Mouse (Mus musculus) heart, adult 2 months (tissue): ENCODE measurements around the gene Dcaf6. TPM values are rescaled to one million over a fixed set of nuclear protein-coding genes. Genes with fewer than 3 reads are reported as not detected.
A peak's percentile ranks its signal among the peaks of the same experiment; 100 is the strongest.

Experiments
- DNase-seq, 2 experiments: peaks; one replicate each; pipeline ENCODE4 v3.0.0; 2021
- H3K27ac ChIP-seq: fragments of 200-600 bp; 2 replicates; pipeline ENCODE4 v1.8.1; 2022
- H3K27me3 ChIP-seq: fragments of 200-500 bp; 2 replicates; pipeline ENCODE4 v1.6.1; 2012; ENCODE audit warnings: mild to moderate bottlenecking, low read length, inconsistent platforms, mixed read lengths; ENCODE audit not compliant: control insufficient read depth, insufficient read depth
- H3K36me3 ChIP-seq: fragments of 200-500 bp; 2 replicates; pipeline ENCODE4 v1.6.1; 2012; ENCODE audit warnings: low read length, inconsistent platforms; ENCODE audit not compliant: control insufficient read depth, insufficient read depth
- H3K4me1 ChIP-seq: fragments of 200-500 bp; 2 replicates; pipeline ENCODE4 v1.6.1; 2011; ENCODE audit warnings: low read length; ENCODE audit not compliant: control insufficient read depth, insufficient read depth
- H3K4me3 ChIP-seq: fragments of 200-600 bp; 2 replicates; pipeline ENCODE4 v1.8.1; 2022
- H3K79me2 ChIP-seq: fragments of 200-500 bp; replicated peaks from 2 replicates; pipeline ENCODE4 v1.6.1; 2012; ENCODE audit warnings: mild to moderate bottlenecking, inconsistent platforms, low read length, moderate library complexity, mixed read lengths; ENCODE audit not compliant: control insufficient read depth, insufficient read depth
- H3K9ac ChIP-seq: fragments of 200-500 bp; 2 replicates; pipeline ENCODE4 v1.6.1; 2012; ENCODE audit warnings: low read depth, mild to moderate bottlenecking, control low read depth, inconsistent platforms, low read length, mixed read lengths
- CTCF ChIP-seq: fragments of 200-600 bp; IDR thresholded peaks from 2 replicates; pipeline ENCODE4 v1.8.1; 2022; ENCODE audit warnings: antibody characterized with exemption, mild to moderate bottlenecking, moderate library complexity
- EP300 ChIP-seq: fragments of 200-500 bp; IDR thresholded peaks from 2 replicates; pipeline ENCODE4 v1.6.1; 2011; ENCODE audit warnings: low read depth, low read length, control low read depth; ENCODE audit not compliant: insufficient read depth
- POLR2A ChIP-seq: fragments of 200-500 bp; IDR thresholded peaks from 2 replicates; pipeline ENCODE4 v1.6.1; 2011; ENCODE audit warnings: mild to moderate bottlenecking, low read depth, low read length, control low read depth; ENCODE audit not compliant: insufficient read depth
- WGBS: fragments of 180-500 bp; shearing (Covaris S2); methylation state at CpG from one replicate; pipeline ENCODE4 v1.1.7; 2018; 5-methylcytosine and 5-hydroxymethylcytosine counted together
- intact Hi-C: fragments of 180-260 bp; cut with DNase I; formaldehyde crosslinking; loops from one replicate; pipeline ENCODE4 v1.15.1; 2025
- long read RNA-seq: library from polyadenylated mRNA; stranded (forward); transcript quantifications from one replicate; pipeline ENCODE4 v2.0.0, GENCODE M21; 2021
- polyA plus RNA-seq: library from polyadenylated mRNA; depleted of rRNA; stranded (reverse); fragments of >200 nt; gene quantifications from 2 replicates; pipeline ENCODE4 v1.2.3, GENCODE M21; 2012; rRNA removed
- total RNA-seq, 2 experiments: library from RNA; stranded (reverse); gene quantifications; 2 replicates each; pipeline ENCODE4 v1.2.3; 2021

The Dcaf6 gene
- 100 to 1,000 TPM in 1 of 2 experiments, 10 to 100 TPM in 1; 93.6 to 112 TPM for total RNA-seq
- 43.3 and 69.8 TPM in 2 replicates for polyA plus RNA-seq
- long read RNA-seq, full-length matches to known transcripts, result 5 of 41 reads
- long read RNA-seq, partial matches to known transcripts, result 3 of 41 reads
- long read RNA-seq, other reads (novel, unspliced or antisense), result 33 of 41 reads

DNA sequence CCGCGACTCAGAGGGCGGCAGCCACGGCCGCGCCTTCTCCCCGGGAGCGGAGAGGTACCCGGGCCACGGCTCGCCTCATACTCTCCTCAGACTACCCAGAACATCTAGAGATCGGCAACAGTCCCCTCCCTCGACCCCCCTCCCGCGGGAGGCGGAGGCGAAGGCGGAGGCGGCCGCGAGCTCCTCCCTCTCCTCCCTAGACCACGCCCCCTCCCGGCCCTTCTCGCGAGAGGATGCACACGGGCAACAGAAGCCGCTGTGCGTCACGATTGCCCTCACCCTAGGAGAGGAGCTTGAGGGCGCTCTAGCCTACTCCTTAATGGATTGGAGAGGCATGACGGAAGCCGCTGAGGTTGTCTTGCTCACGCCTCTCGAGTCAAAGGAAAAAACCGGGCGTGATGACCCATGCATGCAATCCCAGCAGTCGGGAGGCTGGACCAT lies at the start of gene Dcaf6, which contains the start of gene Mpc2:
Gene Dcaf6, minus strand, starts transcription at position 116 of the 441 bp plus-strand sequence.
Gene Mpc2, plus strand, starts transcription at position 278 of the 441 bp plus-strand sequence.
- H3K4me1 ChIP-seq, result peaks cover 2% of the 10 kb centered on the region; the same call in 1 of the 2 replicates
- peak within 1 kb of the TSS; percentile 88 for H3K9ac ChIP-seq
- H3K4me3 ChIP-seq, result peak within 1 kb of the TSS; percentile 65
- TF ChIP-seq POLR2A (peak; percentile 90), EP300 (no peak), CTCF (peak; percentile 20; the same call in 1 of the 2 replicates)
- peak within 1 kb of the TSS; percentile 97 for H3K27ac ChIP-seq
- H3K79me2 ChIP-seq, result peaks cover 2% of the 10 kb centered on the region
- peak; percentile 99 to 100 for DNase-seq
- H3K27me3 ChIP-seq, result no peaks in the 10 kb centered on the region
- intact Hi-C loops, result loop anchor here (2.0 to 10.0 kb wide), 4 partner anchors 182 to 914 kb away; partner anchors contain the start of genes Pou2f1, Tada1 and Tiprl
- H3K36me3 ChIP-seq, result no peaks in the 10 kb centered on the region
- WGBS, result under 1% methylated on average over 34 of the region's 37 CpGs

DNA sequence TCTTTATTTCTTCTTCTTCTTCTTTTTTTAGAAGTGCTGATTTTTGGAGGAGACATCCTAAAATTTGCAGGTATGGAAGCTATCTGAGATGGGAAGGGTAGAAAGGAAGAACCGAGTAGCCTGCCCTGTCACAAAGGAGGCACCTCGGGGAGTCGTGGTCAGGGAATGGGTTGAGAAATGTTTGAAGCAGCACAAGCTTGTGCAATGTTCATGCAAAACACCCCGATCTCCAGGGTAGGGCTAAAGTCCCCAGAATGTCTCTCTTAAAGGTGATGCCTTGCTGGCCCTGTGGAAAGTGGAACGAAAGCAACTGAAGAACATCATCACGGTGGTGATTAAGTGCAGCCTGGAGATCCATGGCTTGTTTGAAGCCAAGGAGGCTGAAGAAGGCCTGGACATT lies 46.0 kb upstream of the Dcaf6 start:
- H3K9ac ChIP-seq, result no peak overlapping the region
- H3K27me3 ChIP-seq, result no peaks in the 10 kb centered on the region
- no peaks in the 10 kb centered on the region for H3K36me3 ChIP-seq
- DNase-seq, result no peak
- no peak overlapping the region for H3K4me3 ChIP-seq
- TF ChIP-seq POLR2A, result no peak
- no peak for TF ChIP-seq EP300
- no peak for TF ChIP-seq CTCF
- H3K27ac ChIP-seq, result no peak overlapping the region
- H3K79me2 ChIP-seq, result no peaks in the 10 kb centered on the region
- WGBS, result 86% methylated on average over 6 of the region's 6 CpGs
- H3K4me1 ChIP-seq, result peaks cover 4% of the 10 kb centered on the region
- intact Hi-C loops, result loop anchor here (10.0 kb wide), 1 partner anchor 272 kb away; the partner anchor contains the start of gene Tiprl

DNA sequence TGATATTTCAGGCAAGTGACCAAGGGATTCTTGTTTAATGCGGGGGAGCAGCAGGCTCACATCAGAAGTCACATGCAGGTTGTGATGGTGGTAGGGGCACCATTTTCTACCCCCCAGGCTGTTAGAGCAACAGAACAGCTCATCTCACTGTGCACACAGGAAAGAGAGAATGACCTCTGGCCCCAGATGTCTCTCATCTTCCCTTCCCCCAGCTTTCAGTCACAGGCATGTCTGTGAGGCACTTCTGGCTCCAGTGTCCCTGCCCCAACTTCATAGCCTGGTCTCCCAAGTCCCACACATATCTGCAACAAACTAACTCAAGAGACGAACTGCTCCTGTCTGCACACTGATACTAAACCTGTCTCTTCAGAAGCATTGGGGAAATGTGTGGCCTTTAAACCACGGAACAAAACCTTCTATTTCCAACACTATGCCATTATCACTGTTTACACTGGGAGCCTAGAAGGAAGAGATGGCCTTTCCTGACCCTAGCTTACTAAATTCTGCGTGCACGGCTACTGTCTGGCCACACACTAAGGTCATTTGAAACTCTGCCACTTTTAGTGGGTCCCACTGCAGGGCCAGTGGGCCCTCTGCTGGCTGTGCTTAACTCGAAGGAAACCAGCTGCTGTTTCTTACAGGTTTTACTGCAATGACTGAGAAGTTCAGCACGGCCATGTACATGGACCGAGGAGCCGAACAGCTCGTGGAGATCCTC lies 43.2 kb upstream of the Dcaf6 start:
- Histone ChIP-seq H3K4me3 (no peak overlapping the region), H3K27ac (no peak overlapping the region), H3K79me2 (no peaks in the 10 kb centered on the region), H3K4me1 (no peaks in the 10 kb centered on the region; the same call in 1 of the 2 replicates), H3K27me3 (no peaks in the 10 kb centered on the region), H3K36me3 (no peaks in the 10 kb centered on the region), H3K9ac (no peak overlapping the region)
- peak; percentile 56 to 59 for DNase-seq
- intact Hi-C loops, result loop anchor here (1.0 to 10.0 kb wide), 3 partner anchors 41 to 269 kb away; partner anchors contain the start of gene Tiprl
- peak; percentile 85 for TF ChIP-seq CTCF
- TF ChIP-seq EP300, result no peak
- WGBS, result 28% methylated on average over 10 of the region's 10 CpGs

DNA sequence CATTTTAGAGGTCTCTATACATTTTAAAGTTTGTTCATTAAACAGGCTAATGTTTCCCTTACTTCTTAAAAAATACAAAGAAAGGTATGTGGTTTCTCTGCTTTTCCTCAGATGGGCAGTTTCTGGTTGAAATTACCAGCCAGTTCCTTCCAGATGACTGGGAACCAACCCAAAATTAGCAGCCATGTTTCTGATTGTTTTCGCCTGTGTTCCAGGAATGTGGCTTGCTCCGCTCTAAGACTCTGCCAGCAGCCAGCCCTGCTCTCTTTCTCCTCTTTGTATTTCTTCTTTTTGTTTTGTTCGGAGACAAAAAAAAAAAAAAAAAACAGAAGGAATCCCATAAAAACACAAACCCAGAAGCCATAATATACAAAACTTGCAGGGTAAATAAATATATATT lies 38.6 kb upstream of the Dcaf6 start:
- H3K9ac ChIP-seq, result no peak overlapping the region
- H3K27ac ChIP-seq, result no peak overlapping the region
- no peaks in the 10 kb centered on the region for H3K79me2 ChIP-seq
- intact Hi-C loops, result no loop called here
- TF ChIP-seq POLR2A, result no peak
- TF ChIP-seq EP300, result no peak
- no peak for TF ChIP-seq CTCF
- WGBS, result 46% methylated on average over 3 of the region's 3 CpGs
- H3K27me3 ChIP-seq, result no peaks in the 10 kb centered on the region
- no peak overlapping the region for H3K4me3 ChIP-seq
- no peaks in the 10 kb centered on the region; the same call in 1 of the 2 replicates for H3K4me1 ChIP-seq
- DNase-seq, result no peak
- H3K36me3 ChIP-seq, result no peaks in the 10 kb centered on the region

DNA sequence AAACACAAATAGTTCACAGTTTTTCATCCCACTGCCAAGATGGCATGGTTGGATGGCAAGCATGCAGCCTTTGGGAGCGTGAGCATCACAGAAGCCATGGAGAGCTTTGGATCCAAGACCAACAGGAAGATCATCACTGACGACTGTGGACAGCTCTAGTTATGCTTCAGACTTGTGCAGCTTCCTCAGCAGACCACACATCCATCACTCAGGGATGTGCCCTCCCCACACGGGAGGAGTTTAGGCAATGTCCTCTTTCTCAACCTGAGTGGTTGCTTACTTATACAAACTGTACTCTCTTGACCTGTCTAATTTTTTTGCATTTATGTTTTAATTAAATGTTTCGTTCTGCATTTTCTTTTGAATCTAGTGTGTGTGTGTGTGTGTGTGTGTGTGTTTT lies 28.9 kb upstream of the Dcaf6 start:
- H3K4me1 ChIP-seq, result no peaks in the 10 kb centered on the region
- TF ChIP-seq EP300, result no peak
- TF ChIP-seq CTCF, result no peak
- TF ChIP-seq POLR2A, result no peak
- DNase-seq, result no peak
- H3K27me3 ChIP-seq, result no peaks in the 10 kb centered on the region
- WGBS, result 70% methylated on average over 4 of the region's 4 CpGs
- no peak overlapping the region for H3K27ac ChIP-seq
- intact Hi-C loops, result no loop called here
- H3K36me3 ChIP-seq, result no peaks in the 10 kb centered on the region
- H3K4me3 ChIP-seq, result no peak overlapping the region
- no peak overlapping the region for H3K9ac ChIP-seq
- H3K79me2 ChIP-seq, result no peaks in the 10 kb centered on the region

DNA sequence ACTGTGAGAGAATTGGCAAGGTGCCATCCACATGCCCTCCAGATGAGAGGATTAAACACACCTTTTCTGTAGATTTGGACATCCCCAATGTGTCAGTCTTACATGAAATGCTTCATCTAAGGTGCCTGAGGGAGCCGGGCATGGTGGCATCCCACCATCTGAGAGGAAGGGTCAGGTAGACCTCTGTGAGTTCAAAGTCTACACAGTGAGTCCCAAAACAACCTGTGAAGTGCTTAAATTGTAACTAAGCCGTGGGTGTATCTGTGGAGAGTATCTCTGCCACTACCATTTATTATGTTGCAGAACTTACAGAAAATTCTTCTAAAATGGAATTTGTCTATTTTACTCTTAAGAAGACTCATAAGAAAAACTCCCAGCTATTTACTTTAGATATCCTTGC lies 25.8 kb upstream of the Dcaf6 start:
- Histone ChIP-seq H3K27ac (no peak overlapping the region), H3K79me2 (no peaks in the 10 kb centered on the region), H3K9ac (no peak overlapping the region), H3K27me3 (no peaks in the 10 kb centered on the region), H3K4me3 (no peak overlapping the region), H3K36me3 (peaks cover 2% of the 10 kb centered on the region; the same call in 1 of the 2 replicates), H3K4me1 (no peaks in the 10 kb centered on the region)
- TF ChIP-seq EP300 (no peak), CTCF (no peak)
- 85% methylated on average over 2 of the region's 2 CpGs for WGBS
- no peak for DNase-seq
- intact Hi-C loops, result no loop called here
